Mouse (Mus musculus) lung, postnatal 36 days (tissue): ENCODE data around the gene Trip6.
"Not testable (repeated sequence)": the region's sequence is repeated elsewhere in the genome, so short reads cannot be mapped to it uniquely, and the experiment has no call there.

Experiments used
- DNase-seq: peaks from one replicate; pipeline ENCODE4 v3.0.0; 2022; ENCODE audit warnings: mixed read lengths

Gene Trip6

DNA sequence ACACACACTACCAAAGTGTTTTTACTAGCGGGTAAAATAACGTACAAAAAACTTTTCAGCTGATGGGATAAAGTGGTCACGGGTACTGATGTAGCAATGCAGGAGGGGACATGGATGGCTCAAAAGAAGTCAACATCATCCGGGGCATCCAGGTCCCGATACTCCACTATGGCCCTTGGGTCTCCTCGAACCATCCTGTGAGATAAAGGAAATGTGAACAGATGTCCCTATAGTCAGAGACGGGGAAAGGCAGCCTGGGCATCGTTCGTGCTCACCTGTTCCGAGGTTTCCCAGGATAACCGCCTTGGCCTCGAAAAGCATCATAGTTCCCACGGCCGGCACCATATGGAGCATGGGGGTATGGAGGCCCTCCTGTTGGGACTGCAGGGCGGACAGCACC, 18.5 kb downstream of the Trip6 start:
- no peak for DNase-seq

DNA sequence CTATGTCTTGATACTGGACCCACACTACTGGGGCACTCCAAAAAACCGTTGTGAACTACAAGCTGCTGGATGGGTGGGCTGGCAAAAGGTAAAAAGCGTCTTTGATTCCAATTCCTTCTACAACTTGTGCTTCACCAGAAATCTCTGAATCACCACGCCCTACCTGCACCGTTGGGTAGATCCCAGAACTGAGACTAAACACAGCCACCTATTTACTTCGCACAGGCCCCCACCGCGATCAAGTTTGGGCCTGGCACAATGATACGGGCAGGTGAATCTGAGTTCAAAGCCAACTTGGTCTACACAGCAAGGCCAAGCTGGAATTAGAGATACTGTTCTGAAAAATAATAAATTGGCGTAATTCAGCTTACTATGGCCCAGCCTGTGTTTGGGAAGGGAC, 18.9 kb downstream of the Trip6 start:
- no peak for DNase-seq

DNA sequence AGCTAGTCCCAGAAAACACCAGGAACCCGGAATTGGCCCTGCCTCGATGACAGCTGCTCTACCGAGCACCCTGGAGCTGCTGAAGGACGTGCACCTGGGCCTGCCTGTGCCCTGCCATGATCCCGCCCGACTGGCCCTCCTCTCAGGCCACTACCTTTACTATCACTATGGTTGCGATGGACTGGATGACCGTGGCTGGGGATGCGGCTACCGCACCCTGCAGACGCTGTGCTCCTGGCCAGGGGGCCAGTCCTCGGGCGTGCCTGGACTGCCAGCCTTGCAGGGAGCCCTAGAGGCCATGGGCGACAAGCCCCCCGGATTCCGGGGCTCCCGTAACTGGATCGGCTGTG, 19.5 kb downstream of the Trip6 start:
- DNase-seq: no peak

DNA sequence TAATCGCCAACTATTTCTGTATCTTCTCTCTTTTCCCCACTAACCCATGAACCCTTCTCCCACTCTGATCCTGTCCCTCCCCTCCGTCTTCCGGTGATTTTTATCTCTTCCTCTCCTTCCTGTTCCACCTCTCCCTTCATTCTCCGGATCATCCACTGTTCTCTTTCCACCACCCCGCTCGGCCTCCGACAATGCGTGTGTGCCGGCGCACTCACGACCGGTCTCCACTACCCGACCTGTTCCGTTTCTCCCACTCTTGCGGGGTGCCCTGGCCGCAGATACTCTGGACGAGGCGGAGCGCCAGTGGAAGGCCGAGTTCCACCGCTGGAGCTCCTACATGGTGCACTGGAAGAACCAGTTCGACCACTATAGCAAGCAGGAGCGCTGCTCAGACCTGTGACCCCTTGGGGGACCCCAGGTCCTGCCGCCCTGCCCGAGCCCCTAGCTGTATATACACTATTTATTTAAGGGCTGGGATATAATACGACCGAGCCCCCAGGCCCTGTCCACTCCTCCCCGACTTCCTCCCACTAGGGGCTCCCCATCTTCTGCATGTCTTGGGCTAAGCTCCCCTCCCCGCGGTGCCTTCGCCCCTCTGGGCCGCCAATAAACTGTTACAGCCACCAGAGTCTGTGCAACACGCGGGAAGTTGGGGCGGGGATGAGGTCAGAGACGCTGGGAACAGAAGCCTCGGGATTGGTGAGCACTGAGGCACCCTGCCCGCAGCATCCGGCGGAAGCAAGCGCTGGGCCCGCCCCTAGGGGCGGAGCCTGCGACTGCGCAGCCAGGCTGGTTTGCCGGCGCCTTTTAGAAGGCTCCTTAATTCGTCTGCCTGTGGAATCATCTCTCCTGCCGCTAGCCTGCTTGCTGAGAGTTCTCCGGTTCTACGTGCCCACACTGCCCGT, 20.1 kb downstream of the Trip6 start, which contains the start of gene Ufsp1:
Gene Ufsp1 (plus strand): TSS at position 791 of the 905 bp plus-strand sequence.
- DNase-seq: peak; percentile 97

DNA sequence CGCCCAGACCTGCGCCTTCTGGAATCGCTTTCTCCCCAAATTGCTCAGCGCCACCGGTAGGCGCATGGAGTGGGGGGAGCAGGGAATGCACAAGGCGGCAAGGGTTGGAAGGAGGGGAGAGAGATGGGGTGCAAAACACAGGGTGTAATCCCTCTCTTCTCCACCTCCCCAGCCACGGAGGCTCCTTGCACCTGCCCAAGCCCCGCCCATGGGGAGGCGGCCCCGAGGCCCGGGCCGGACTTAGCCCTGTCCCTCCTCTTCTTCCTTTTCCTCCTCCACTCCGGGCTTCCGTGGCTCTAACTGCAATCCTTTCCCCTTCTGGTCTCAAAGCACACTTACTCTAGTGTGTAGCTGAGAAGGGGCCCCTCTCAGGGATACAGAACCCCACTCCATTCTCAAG, 20.9 kb downstream of the Trip6 start:
- DNase-seq: peak; percentile 89

DNA sequence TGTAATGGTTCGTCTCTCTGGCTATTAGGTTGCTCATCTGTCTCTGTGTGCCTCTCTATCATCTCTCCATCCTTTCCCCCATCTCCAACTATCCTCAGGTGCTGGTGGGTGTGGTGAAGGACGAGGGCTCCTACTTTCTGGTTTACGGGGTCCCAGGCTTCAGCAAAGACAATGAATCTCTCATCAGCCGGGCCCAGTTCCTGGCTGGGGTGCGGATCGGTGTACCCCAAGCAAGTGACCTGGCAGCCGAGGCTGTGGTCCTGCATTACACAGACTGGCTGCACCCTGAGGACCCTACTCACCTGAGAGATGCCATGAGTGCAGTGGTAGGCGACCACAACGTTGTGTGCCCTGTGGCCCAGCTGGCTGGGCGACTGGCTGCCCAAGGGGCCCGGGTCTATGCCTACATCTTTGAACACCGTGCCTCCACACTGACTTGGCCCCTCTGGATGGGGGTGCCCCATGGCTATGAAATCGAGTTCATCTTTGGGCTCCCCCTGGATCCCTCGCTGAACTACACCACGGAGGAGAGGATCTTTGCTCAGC, 22.8 kb downstream of the Trip6 start:
- DNase-seq: no peak

DNA sequence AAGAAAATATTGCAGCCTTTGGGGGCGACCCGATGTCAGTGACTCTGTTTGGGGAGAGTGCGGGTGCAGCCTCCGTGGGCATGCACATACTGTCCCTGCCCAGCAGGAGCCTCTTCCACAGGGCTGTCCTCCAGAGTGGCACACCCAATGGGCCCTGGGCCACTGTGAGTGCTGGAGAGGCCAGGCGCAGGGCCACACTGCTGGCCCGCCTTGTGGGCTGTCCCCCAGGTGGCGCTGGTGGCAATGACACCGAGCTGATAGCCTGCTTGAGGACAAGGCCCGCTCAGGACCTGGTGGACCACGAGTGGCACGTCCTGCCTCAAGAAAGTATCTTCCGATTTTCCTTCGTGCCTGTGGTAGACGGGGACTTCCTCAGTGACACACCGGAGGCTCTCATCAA, 23.5 kb downstream of the Trip6 start:
- DNase-seq: peak; percentile 85

DNA sequence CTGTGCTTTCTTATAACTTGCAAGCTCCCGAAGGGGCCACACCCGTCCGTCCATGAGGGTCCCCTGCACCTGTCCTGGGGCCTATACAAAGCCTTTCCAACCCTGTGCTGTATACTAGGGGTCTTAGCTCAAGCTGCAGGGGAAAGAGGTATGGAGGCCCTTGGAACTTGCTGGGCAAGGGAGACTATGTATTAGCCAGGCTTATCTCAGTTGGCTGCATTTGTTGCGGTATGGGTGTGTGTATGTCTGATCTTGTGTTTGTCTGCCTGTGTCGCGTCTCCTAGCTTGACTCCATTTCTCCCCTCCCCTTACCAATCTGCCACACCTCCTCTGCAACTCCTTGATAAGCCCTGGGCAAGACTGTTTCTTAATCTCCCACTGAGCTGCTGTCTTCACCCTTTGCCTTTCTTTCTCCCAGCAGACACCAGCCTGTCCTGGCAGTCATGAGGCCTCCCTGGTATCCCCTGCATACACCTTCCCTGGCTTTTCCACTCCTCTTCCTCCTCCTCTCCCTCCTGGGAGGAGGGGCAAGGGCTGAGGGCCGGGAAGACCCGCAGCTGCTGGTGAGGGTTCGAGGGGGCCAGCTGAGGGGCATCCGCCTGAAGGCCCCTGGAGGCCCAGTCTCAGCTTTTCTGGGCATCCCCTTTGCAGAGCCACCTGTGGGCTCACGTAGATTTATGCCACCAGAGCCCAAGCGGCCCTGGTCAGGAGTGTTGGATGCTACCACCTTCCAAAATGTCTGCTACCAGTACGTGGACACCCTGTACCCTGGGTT, 24.4 kb downstream of the Trip6 start:
- DNase-seq: no peak

DNA sequence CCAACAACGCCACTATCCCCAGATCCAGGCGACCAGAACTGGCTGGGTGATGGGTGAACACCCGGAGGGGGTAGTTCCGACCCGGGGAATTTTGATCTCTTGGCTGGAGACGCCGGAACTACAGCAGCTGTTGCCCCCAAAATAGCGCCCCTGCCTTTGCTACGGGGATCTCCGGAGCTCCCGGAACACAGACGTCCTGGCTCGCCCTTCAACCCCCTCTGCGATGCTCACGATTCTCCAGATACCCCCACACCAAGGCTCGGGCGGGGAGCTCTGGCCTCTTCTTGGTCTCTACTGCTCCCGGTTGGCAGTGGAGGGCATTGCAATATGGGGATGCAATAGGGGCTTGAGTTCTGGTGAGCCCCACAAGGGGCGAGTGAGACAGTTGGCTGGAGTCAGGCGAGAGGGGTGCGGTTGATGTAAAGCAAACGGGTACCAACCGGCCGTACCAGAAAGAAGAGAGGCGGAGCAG, 25.2 kb downstream of the Trip6 start:
- no peak for DNase-seq

DNA sequence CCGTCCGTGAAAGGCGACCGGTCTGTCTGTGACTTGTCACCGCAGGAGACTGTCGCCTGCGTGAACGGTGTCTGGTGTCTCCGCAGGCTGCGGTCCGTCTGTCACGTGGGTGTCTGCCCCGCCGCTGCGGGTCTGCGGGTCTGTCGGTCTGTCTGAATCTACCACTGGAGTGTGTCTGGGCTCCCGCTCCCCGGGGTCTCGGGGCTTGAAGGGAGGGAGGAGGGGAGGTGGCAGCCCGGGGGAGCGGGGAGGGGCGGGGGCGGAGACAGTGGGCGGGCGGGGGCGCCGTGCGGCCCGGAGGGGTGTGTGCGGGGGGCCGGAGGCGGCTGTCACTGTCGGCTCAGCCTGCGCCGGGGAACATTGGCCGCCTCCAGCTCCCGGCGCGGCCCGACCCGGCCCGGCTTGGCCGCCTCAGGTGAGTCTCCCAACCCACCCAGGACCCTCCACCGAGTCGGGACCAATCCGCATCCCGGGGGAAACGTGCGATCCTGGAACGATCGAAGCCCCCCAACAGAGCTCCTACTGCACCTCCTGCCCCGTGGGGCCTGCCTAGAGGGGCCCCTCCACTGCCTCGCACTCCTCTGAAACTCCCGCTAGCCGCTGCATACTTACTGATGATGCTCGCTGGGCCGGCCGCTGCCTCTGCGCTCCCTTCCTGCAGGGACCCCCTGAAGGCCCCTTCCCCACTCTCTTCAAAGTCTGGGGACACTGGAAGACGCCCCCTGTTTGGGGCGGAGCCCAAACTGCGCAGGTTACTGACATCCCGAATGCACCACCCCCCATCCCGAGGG, 26.1 kb downstream of the Trip6 start:
- no peak for DNase-seq

DNA sequence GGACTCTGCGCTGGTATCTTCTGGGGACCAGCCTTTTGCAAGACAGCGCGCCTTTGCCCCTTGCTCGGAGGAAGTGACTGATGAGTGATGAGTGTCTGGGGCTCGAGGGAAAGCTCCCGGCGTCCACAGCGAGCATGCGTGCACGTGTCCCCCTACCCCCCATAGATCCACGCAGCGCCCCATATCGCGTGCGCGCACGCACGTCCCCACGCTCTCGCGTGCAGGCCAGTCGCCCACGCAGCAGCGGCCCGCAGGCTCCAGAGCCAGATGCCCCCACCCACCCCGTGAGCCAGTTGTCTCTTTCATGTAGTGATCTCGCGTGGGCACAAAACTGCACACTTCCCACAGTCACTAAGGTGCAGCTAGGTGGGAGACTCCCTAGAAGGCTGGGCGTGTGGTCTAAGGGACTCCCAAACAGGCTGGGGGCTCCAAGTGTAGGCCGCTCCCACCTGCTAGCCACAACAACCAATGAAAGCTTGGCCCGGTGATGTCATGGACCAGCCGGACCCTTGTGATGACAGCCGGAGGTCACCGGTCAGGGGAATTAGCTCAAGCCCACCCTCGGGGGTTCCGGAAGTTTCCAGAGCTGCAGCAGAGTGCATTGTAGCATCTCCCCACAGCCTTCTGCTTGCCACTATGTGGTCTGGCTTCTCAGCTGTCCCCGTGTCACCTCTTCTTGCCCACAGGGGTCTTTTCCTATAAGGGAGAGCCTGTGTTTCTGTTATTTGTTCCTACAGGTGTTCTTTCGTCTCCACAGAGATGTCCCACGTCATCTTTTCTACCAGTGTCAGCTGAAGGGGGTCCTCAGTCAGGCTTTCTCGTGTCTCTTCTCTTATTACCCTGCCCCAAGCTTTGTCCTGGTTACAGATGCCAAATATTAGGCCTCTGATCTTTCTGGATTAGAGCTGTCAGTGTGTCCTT, 26.9 kb downstream of the Trip6 start, which contains the start of gene Ache:
Gene Ache (plus strand): TSS at position 488 of the 921 bp plus-strand sequence.
- no peak for DNase-seq

DNA sequence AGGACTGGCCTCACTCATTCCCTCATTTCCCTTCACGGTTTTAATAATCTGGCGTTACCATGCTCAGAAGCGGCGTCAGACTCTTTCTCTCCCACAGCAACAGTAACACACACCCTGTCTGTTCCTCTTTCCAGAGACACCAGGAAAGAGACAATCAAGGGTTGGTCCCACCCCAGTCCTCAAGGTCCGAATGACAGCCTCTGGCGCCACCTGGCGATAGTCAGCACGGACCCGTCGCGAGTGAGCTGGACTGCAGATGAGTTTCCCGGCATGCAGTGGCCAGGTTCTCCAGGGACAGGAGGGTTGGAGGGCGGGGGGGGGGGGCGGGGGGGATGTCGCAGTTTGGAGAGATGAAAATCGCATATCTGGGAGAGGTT, 27.6 kb downstream of the Trip6 start:
- DNase-seq: peak; percentile 95

DNA sequence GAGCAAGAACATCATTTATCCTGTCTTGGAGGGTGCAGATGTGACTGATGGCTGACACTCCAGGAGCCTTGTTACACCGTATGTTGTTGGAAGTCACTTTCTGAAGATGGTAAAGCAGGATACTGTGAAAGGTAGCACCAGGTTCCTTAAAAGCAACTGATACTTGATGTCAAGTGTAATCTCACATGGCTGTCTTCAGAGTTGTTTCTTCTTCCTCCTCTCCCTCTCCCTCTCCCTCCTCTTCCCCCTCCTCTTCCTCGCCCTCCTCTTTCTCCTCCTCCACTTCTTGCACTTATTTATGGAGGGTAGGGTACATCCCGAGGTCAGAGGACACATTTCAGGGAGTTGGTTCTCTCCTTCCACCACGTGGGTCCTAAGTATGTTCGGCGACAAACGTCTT, 28.2 kb downstream of the Trip6 start:
- DNase-seq: no peak

DNA sequence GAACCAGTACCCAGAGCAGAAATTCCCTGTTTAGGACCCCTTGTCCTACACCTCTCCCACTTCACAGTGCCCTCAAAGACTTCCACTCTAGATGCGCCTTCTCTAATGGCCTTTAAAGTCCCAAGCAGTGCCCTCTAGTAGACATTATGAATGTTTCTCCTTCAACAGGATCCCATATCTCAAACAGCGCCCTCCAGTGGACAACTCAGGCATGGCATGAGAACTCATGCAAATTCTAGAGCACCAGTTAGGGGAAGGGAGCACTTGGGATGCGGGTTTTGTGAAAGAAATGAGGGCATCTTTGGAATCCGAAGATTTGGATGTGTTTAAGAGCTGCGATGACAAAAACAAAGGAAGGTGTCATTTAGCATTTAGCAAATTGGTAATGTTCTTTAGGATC, 29.2 kb downstream of the Trip6 start:
- DNase-seq: peak; percentile 63

DNA sequence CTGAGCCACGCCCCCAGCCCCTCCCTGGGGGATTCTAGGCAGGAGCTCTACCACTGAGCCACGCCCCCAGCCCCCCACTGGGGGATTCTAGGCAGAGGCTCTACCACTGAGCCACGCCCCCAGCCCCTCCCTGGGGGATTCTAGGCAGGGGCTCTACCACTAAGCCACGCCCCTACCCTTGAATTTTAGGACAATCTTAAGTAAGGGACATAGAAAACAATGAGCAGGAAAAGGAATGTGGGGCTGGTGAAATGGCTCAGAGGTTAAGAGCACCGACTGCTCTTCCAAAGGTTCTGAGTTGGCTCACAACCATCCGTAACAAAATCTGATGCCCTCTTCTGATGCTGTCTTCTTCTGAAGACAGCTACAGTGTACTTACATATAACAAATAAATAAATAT, 29.8 kb downstream of the Trip6 start:
- DNase-seq: not testable (repeated sequence)

DNA sequence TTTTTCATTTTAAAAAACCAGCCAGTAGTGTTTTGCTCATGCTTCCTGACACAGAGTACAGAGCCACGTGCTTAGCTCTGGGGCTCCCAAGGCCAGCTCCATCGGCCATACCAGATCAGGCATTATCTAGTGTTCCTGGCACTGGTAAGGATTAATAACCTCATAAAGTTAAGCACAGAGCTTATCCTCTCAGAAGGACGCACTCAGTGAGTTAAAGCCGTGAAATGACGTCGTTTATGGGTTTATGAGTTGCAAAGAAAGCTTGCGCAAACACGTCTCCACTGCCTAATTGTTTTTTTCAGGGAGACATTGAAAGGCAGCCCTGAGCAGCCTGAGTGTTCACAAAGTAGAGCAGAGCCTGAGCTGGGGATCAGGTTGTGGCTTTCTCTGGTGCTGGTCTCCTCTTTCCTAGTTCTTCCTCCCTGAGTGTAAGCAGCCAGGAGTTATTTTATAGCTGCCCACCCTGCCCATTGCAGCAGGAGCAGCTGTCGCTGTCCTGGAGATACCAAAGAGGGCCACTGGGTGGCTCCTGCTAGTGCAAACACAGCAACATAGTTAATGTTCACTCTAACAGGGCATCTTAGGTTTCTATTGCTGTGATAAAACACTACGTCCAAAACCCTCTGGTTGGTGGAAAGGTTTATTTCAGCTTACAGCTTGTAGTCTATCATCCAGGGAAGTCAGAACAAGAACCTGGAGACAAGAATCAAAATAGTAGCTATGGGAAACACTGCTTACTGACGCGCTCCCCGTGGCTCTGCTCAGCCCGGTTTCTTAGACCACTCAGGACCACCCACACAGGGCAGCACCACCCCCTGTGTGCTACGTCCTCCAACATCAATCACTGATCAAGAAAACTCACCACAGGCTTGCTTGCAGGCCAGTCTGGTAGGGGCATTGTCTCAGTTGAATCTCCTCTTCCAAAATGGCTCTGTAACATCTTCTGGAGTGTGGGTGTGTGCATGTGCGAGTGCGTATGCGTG, 36.6 kb downstream of the Trip6 start:
- DNase-seq: peak; percentile 36

DNA sequence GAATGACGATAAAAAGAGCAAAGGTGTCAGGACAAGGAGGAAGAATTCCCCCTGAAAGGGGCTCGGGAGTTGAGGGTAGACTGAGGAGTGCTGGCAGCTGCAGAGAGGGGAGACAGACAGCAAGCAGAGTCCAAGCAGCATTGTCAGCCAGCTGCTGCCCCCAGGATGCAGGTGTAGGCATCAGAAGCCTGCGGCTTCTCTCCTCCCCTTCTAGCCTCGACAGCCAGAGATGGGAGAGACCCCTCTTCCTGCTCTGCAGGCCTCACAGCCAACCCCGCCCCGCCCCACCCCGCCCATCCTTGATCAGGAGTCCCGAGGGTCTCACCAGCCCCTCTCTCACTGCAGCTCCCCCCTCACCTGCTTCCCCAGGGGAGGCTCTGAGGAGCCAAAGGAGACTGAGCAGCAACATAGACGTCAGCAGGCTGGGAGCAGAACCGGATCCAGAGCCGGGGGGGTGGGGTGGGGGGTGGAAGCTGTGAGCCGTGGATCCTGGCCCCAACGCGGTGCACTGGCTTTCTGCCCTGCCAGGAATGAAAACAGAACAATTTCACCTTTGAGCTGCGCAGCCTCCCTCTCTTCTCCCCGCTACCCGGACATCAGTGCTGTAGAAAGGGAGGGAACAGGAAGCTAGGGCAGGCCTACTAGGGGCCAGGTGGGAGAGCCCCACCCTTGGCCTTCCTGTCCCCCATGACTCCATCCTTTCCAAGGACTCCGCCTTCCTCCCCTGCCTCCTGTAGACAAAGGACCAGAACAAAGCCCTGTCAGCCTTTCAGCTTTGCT, 45.9 kb downstream of the Trip6 start:
- DNase-seq: no peak

DNA sequence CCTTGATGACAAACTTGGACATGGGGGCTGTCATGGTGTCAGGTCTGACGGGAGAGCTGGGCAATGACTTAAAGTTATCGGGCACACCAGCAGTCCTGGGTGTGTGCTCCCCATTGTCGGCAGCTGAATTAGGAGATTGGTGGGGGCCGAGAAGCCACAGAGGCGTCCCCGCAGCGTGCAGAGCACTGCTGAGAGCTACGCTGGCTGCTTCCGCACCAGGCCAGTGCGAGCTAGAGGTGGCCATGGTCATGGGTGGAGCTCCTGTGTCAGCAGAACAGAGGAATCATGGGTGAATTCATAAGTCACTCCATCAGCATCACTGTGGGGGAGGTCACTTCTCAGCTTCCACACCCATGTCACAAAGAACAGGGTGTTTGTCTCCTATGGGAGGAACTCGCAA, 49.4 kb downstream of the Trip6 start:
- no peak for DNase-seq

DNA sequence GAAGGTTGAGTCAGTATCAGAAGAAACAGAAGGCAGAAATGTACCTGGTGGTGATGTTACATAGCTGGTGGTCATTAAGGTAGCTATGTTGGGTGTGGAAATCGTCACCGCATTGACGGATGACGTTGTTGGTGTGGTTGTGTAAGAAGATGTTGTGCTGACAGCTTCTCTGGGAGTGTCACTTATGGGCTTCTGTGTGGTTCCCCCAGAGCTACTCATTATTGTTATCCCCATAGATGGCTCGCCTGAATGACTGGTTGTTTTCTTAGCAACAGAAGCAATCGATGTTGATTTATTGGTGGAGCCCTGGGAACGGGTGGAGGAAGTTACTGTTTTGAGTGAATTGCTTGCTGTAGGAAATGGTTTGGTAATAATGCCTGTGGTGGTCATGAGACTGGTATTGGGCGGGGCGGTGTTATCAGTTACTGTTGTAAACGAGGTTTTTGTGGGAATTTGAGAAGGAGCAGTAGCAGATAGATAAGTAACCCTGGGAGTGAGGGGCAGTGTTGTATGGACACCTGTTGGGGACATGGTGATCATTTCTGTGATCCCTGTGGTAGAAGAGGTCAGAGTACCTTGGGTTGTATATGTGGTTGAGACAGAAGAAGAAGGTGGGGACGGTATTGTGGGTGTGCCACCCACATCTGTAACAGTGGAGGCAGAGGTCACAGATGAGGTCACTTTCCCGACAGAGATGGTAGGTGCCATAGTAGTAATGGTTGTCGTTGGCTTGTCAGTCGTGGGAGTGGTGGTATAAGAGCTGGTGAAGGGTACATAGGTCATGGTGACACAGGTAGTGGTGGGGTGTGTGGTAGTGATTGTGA, 50.1 kb downstream of the Trip6 start:
- DNase-seq: no peak
